Mouse (Mus musculus) limb, embryonic 14.5 days (tissue): ENCODE data around the gene Olfml1. TPM values are rescaled to one million over a fixed set of nuclear protein-coding genes. Genes with fewer than 3 reads are reported as not detected.
A peak's percentile ranks its signal among the peaks of the same experiment; 100 is the strongest.

Experiments used
- ATAC-seq: fragments of 200-750 bp; cut with Nextera tagmentation; 2 replicates; pipeline ENCODE4 v1.8.0; 2017; ENCODE audit warnings: low read depth, moderate number of reproducible peaks, moderate TSS enrichment; ENCODE audit not compliant: low FRiP score
- DNase-seq: peaks from one replicate; pipeline ENCODE4 v3.0.0-alpha.2; 2015; ENCODE audit warnings: low spot score
- H3K27ac ChIP-seq: fragments of 300-500 bp; sonication (generic); replicated peaks from 2 replicates; pipeline ENCODE4 v1.5.1; 2014; ENCODE audit warnings: low read depth, mild to moderate bottlenecking, low read length, moderate library complexity, mixed read lengths
- H3K27me3 ChIP-seq: fragments of 300-500 bp; sonication (generic); 2 replicates; pipeline ENCODE4 v1.6.1; 2014; ENCODE audit warnings: low read length, mixed read lengths; ENCODE audit not compliant: control insufficient read depth, insufficient read depth
- H3K36me3 ChIP-seq: fragments of 300-500 bp; sonication (generic); 2 replicates; pipeline ENCODE4 v1.6.1; 2014; ENCODE audit warnings: mild to moderate bottlenecking, low read length, moderate library complexity, mixed read lengths; ENCODE audit not compliant: control insufficient read depth, insufficient read depth
- H3K4me1 ChIP-seq: fragments of 300-500 bp; sonication (generic); 2 replicates; pipeline ENCODE4 v1.6.1; 2014; ENCODE audit warnings: antibody characterized with exemption, low read length, mixed read lengths; ENCODE audit not compliant: control insufficient read depth, insufficient read depth
- H3K4me2 ChIP-seq: fragments of 300-500 bp; sonication (generic); replicated peaks from 2 replicates; pipeline ENCODE4 v1.6.1; 2014; ENCODE audit warnings: low read depth, mild to moderate bottlenecking, low read length, moderate library complexity; ENCODE audit not compliant: severe bottlenecking
- H3K4me3 ChIP-seq: fragments of 300-500 bp; sonication (generic); replicated peaks from 2 replicates; pipeline ENCODE4 v1.5.1; 2014; ENCODE audit warnings: low read length
- H3K9ac ChIP-seq: fragments of 300-500 bp; sonication (generic); 2 replicates; pipeline ENCODE4 v1.6.1; 2014; ENCODE audit warnings: mild to moderate bottlenecking, low read depth, low read length, moderate library complexity; ENCODE audit not compliant: severe bottlenecking
- H3K9me3 ChIP-seq: fragments of 300-500 bp; sonication (generic); 2 replicates; pipeline ENCODE4 v1.6.1; 2016; ENCODE audit warnings: low read length; ENCODE audit not compliant: control insufficient read depth
- POLR2A ChIP-seq: fragments of 200-500 bp; IDR thresholded peaks from 2 replicates; pipeline ENCODE4 v1.8.0; 2012; ENCODE audit warnings: inconsistent platforms, mild to moderate bottlenecking, moderate library complexity, borderline replicate concordance; ENCODE audit not compliant: insufficient read depth, insufficient read length; ENCODE audit errors: extremely low read depth
- whole genome bisulfite sequencing: fragments of 180-500 bp; shearing (Covaris S2); extraction: QIAGEN DNeasy Blood & Tissue Kit; methylation state at CpG from one replicate; pipeline ENCODE4 v1.1.7; 2014; 5-methylcytosine and 5-hydroxymethylcytosine counted together
- polyA plus RNA-seq, 2 experiments: library from polyadenylated mRNA; depleted of rRNA in 1 of 2; stranded (reverse) in 1 of 2; unstranded in 1 of 2; fragments of >200 nt; fragmentation: Nextera tagmentation in 1 of 2; extraction: Ambion mirVana in 1 of 2; gene quantifications; 2 replicates each; pipeline versions ENCODE4 v1.2.1 to v1.2.3; 2012 to 2014

Gene Olfml1
- polyA plus RNA-seq, 2 experiments = 23.9 to 38.5 TPM

DNA sequence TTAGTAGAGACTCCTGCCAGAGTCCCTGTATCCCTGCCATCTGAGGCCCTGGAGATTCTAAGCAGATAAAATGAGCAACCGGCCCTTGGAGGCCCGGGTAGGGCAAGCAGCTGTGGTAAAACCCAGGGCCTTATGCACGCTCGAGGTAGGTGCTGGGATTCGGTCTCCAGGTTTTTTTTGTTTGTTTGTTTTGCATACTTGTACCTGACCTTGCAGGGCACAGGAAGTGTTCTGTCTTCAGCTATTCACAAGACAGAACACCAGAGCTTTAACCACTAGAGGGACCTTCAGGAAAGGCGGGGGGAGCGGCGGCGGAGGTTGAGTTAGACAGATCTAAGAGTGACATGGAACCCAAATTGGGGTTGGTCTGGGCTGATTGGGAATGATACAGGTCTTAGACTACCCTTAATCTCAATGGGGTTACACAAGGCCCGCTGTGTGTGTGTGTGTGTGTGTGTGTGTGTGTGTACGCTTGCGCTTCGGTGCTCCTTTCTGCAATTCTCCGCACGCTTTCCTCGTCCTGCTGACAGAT lies 27.1 kb downstream of the Olfml1 start:
- WGBS = 2% methylated on average over 16 of the region's 16 CpGs
- peaks cover 19% of the 10 kb centered on the region for H3K36me3 ChIP-seq
- peaks cover 4% of the 10 kb centered on the region for H3K4me1 ChIP-seq
- ATAC-seq = peak; percentile 67; the same call in 1 of the 2 replicates
- 0 out of 2 replicates have a peak overlapping the region, but pooled peaks have one; percentile 26 for H3K27ac ChIP-seq
- peak overlapping the region; percentile 91 for H3K4me2 ChIP-seq
- peak; percentile 47 for DNase-seq
- no peaks in the 10 kb centered on the region for H3K27me3 ChIP-seq
- H3K9me3 ChIP-seq = no peaks in the 10 kb centered on the region
- TF ChIP-seq POLR2A = no peak
- H3K4me3 ChIP-seq = peak overlapping the region; percentile 53
- peak overlapping the region; percentile 55 for H3K9ac ChIP-seq

DNA sequence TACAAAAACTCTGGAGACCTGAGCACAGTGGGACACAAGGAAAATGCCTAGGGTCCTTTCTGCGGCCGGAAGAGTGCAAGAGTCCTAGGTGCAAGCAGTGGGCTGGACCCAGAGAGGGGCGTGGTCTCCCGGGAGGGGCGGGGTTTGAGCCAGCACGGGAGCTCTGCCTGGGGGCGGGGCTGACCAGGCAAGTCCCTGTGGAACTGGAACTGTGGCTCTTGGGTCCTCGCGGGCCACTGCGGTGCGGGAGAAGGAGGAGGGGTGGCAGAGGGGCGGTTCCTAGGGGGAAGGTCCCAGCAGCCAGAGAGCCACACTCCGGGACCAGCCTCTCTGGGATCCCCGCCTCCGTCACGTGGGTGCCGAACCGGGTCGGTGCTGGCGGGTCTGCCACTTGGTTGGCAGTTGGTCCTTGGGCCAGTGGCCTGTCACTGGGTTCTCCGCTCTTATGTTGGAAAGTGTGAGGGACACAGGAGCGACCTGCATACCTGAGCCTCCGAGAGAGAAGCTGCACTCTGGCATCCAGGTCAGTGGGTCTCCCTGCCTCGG lies 27.7 kb downstream of the Olfml1 start, which contains the start of gene Ppfibp2:
Gene Ppfibp2, plus strand, starts transcription at position 351 of the 546 bp plus-strand sequence.
- DNase-seq (peak; percentile 74), ATAC-seq (peak; percentile 87)
- no peaks in the 10 kb centered on the region for H3K27me3 ChIP-seq
- H3K4me2 ChIP-seq = peak within 1 kb of the TSS; percentile 91
- peaks cover 4% of the 10 kb centered on the region for H3K4me1 ChIP-seq
- peaks cover 16% of the 10 kb centered on the region for H3K36me3 ChIP-seq
- no peak for TF ChIP-seq POLR2A
- 0 out of 2 replicates have a peak within 1 kb of the TSS, but pooled peaks have one; percentile 26 for H3K27ac ChIP-seq
- WGBS = under 1% methylated on average over 17 of the region's 24 CpGs
- no peaks in the 10 kb centered on the region for H3K9me3 ChIP-seq
- peak within 1 kb of the TSS; percentile 53 for H3K4me3 ChIP-seq
- H3K9ac ChIP-seq = peak within 1 kb of the TSS; percentile 55

DNA sequence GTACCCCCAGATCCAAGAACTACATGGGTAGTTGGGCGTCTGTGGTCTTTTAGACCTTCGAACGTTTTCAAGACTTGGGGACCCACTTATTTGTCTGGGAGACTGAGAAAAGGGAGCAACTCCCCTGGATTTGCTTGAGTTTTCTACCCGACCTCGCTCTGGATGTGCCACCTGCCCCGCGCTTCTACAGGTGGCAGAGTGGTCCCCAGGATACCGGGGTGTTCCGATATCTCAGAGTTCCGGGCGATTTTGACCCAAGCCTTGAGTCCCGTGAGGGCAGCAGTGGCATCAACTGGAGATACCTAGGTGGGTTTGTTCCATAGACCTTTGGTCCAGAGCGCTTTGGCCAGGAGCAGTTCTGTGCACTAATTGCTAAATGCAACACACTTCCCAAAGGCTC lies 28.2 kb downstream of the Olfml1 start:
- no peak for ATAC-seq
- DNase-seq = no peak
- H3K36me3 ChIP-seq = peaks cover 11% of the 10 kb centered on the region
- no peak overlapping the region for H3K27ac ChIP-seq
- peaks cover 4% of the 10 kb centered on the region for H3K4me1 ChIP-seq
- WGBS = 13% methylated on average over 13 of the region's 13 CpGs
- H3K4me3 ChIP-seq = peak overlapping the region; percentile 53
- H3K9ac ChIP-seq = peak overlapping the region; percentile 55
- no peaks in the 10 kb centered on the region for H3K9me3 ChIP-seq
- peak overlapping the region; percentile 91 for H3K4me2 ChIP-seq
- TF ChIP-seq POLR2A = no peak
- H3K27me3 ChIP-seq = no peaks in the 10 kb centered on the region

DNA sequence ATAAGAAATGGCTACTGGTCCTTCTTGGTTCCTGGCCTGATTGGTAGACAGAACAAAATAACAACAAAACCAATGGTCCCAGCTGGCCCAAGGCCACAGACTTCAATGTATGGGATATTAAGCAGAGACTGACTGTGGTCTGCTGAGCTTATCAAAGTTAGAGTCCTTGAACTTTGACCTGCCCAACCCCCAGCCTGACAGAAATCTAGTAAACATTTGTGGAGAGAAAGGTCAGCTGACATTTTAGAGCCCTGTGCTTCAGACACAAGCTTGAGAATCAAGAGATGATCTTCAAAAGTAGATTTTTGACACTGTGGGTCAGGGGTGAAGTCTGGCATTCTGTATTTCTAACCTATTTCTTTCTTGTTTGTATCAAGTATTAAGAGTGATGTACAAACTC lies 29.5 kb downstream of the Olfml1 start:
- H3K4me3 ChIP-seq = no peak overlapping the region
- H3K27me3 ChIP-seq = no peaks in the 10 kb centered on the region
- H3K9ac ChIP-seq = no peak overlapping the region
- DNase-seq (no peak), ATAC-seq (no peak)
- H3K36me3 ChIP-seq = no peaks in the 10 kb centered on the region
- peaks cover 4% of the 10 kb centered on the region for H3K4me1 ChIP-seq
- no peak overlapping the region for H3K27ac ChIP-seq
- H3K9me3 ChIP-seq = no peaks in the 10 kb centered on the region
- H3K4me2 ChIP-seq = no peak overlapping the region
- TF ChIP-seq POLR2A = no peak

DNA sequence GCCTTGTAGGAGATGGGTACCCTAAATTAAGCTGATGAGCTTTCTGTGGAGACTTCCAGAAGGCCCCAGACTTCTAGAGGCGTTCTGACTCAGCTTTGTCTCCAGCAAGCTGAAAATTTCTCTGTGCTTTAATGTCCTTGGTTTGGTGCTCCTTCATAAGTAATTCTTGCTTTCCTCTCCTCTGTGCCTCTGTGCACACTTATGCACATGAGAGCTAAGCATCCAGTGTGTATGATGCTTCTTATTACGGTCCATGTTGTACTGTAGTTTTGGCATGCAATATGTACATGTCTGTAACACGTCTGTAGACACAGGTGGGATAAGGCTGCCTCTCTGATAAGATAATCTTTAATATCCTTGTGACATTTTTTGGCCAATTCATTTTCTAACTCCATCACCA lies 30.7 kb downstream of the Olfml1 start:
- no peak overlapping the region for H3K9ac ChIP-seq
- H3K9me3 ChIP-seq = no peaks in the 10 kb centered on the region
- WGBS = 82% methylated on average over 3 of the region's 3 CpGs
- ATAC-seq (no peak), DNase-seq (no peak)
- H3K4me3 ChIP-seq = no peak overlapping the region
- H3K4me1 ChIP-seq = peaks cover 4% of the 10 kb centered on the region
- no peak overlapping the region for H3K27ac ChIP-seq
- TF ChIP-seq POLR2A = no peak
- no peak overlapping the region for H3K4me2 ChIP-seq
- H3K36me3 ChIP-seq = no peaks in the 10 kb centered on the region
- no peaks in the 10 kb centered on the region for H3K27me3 ChIP-seq

DNA sequence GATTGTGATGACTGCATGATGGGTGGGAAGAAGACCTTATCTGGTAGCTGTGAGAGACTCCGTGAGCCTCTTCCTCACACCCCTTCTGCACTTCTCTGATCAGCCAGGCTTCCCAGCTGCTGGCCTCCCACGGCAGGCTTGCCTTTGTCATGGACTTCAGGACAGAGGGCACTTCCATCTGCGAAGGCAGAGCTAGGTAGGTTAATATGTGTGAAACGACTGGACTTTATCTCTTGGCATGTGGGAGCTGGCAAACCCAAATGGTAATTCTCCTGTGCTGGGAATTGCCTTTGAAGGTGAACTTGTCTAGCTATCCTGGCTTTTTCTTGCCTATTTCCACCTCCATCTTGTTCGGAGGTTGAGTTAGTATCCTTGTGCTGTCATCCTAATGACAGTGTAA lies 33.4 kb downstream of the Olfml1 start:
- no peaks in the 10 kb centered on the region for H3K36me3 ChIP-seq
- H3K9me3 ChIP-seq = no peaks in the 10 kb centered on the region
- ATAC-seq = no peak
- no peaks in the 10 kb centered on the region for H3K4me1 ChIP-seq
- no peak overlapping the region for H3K9ac ChIP-seq
- no peak overlapping the region for H3K27ac ChIP-seq
- H3K27me3 ChIP-seq = no peaks in the 10 kb centered on the region
- H3K4me3 ChIP-seq = no peak overlapping the region
- TF ChIP-seq POLR2A = no peak
- WGBS = 75% methylated on average over 5 of the region's 5 CpGs
- no peak for DNase-seq
- H3K4me2 ChIP-seq = no peak overlapping the region
